Mouse (Mus musculus) liver, adult 2 months (tissue): ENCODE measurements around the gene Tfcp2l1.

Experiments used
- CTCF ChIP-seq: fragments of 200-500 bp; IDR thresholded peaks from 2 replicates; pipeline ENCODE4 v1.5.1; 2011; ENCODE audit warnings: low read depth, low read length, control low read depth
- POLR2A ChIP-seq: fragments of 200-500 bp; IDR thresholded peaks from 2 replicates; pipeline ENCODE4 v1.6.1; 2011; ENCODE audit warnings: low read length, control low read depth; ENCODE audit not compliant: insufficient read depth; ENCODE audit errors: extremely low read depth

DNA sequence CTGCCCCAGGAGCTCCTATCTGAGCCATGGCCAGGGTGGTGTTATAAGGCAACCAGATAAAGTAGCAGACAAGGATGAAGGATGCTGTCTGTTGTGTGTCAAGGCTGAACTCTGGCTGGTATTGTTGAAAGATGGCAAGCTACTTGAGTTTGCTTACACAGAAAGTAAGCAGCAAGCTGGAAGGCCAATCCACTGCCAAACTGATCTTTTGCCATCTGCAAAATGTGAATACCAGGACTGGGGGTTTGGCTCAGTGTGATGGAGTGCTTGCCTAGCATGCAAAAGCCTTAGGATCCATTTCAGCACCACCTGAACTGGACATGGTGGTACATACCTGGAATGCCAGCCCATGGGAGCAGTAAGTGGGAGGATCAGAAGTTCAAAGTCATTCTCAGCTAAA, 101.1 kb downstream of the Tfcp2l1 start:
- no peak for TF ChIP-seq CTCF
- TF ChIP-seq POLR2A: no peak
